Mouse (Mus musculus): ENCODE results near the gene Aloxe3. TPM values are rescaled to one million over a fixed set of nuclear protein-coding genes. Genes with fewer than 3 reads are reported as not detected.

Aloxe3 gene
- polyA plus RNA-seq (2014; fragmentation: Nextera tagmentation; extraction: Ambion mirVana), result 0.09 and 0.15 TPM in 2 replicates

- no peaks in the 10 kb centered on the region for H3K36me3 ChIP-seq (ENCODE audit: control insufficient read depth, insufficient read depth, low read length)
- 6% methylated on average over 3 of the region's 3 CpGs for WGBS
- no peak for ATAC-seq (ENCODE audit: insufficient number of reproducible peaks, insufficient read depth, low FRiP score, low read depth)
- peak within 1 kb of the TSS; percentile 63 to 70 for H3K27ac ChIP-seq (replicated peaks in 1 of 2; ENCODE audit: control insufficient read depth in 1 of 2, insufficient read depth in 1 of 2, low read depth in 2 of 2, low read length in 2 of 2)
- no peaks in the 10 kb centered on the region for H3K9me3 ChIP-seq (ENCODE audit: control insufficient read depth, low read length)
- H3K4me3 ChIP-seq (ENCODE audit: control insufficient read depth in 1 of 2, insufficient read depth in 1 of 2, low read depth in 1 of 2, low read length in 2 of 2), result peak within 1 kb of the TSS; percentile 60 to 65
- peak within 1 kb of the TSS; percentile 93 for H3K4me2 ChIP-seq (ENCODE audit: low read length)
- peak within 1 kb of the TSS; percentile 68 for H3K9ac ChIP-seq (ENCODE audit: low read length)
- H3K4me1 ChIP-seq (ENCODE audit: control insufficient read depth in 2 of 2, insufficient read depth in 2 of 2, low read length in 2 of 2), result peaks cover 7 to 17% of the 10 kb centered on the region in 2 experiments
- no peaks in the 10 kb centered on the region for H3K27me3 ChIP-seq (ENCODE audit: control insufficient read depth, insufficient read depth, low read length)
These were observed at the start of gene Aloxe3 for GRCm38 (mm10) chr11:69125852-69125918. Gene Aloxe3, plus strand, starts transcription at chr11:69125896.

- H3K9me3 ChIP-seq (ENCODE audit: control insufficient read depth, low read length), result no peaks in the 10 kb centered on the region
- H3K9ac ChIP-seq (ENCODE audit: low read length), result no peak overlapping the region
- H3K27ac ChIP-seq (replicated peaks in 1 of 2; ENCODE audit: control insufficient read depth in 1 of 2, insufficient read depth in 1 of 2, low read depth in 2 of 2, low read length in 2 of 2), result no peak overlapping the region
- no peak for ATAC-seq (ENCODE audit: insufficient number of reproducible peaks, insufficient read depth, low FRiP score, low read depth)
- no peaks in the 10 kb centered on the region for H3K36me3 ChIP-seq (ENCODE audit: control insufficient read depth, insufficient read depth, low read length)
- H3K4me3 ChIP-seq (ENCODE audit: control insufficient read depth in 1 of 2, insufficient read depth in 1 of 2, low read depth in 1 of 2, low read length in 2 of 2), result no peak overlapping the region
- H3K27me3 ChIP-seq (ENCODE audit: control insufficient read depth, insufficient read depth, low read length), result no peaks in the 10 kb centered on the region
- peaks cover 2 to 7% of the 10 kb centered on the region in 2 experiments; a peak in 3 of 4 replicates for H3K4me1 ChIP-seq (ENCODE audit: control insufficient read depth in 2 of 2, insufficient read depth in 2 of 2, low read length in 2 of 2)
- no peak overlapping the region for H3K4me2 ChIP-seq (ENCODE audit: low read length)
- 58% methylated on average over 5 of the region's 5 CpGs for WGBS
These were observed 49.1 kb upstream of the Aloxe3 start for GRCm38 (mm10) chr11:69076572-69076971.

GRCm38 (mm10) chr11:69077316-69077715 is 48.4 kb upstream of the Aloxe3 start:
- H3K27ac ChIP-seq (replicated peaks in 1 of 2; ENCODE audit: control insufficient read depth in 1 of 2, insufficient read depth in 1 of 2, low read depth in 2 of 2, low read length in 2 of 2), result no peak overlapping the region
- no peaks in the 10 kb centered on the region for H3K36me3 ChIP-seq (ENCODE audit: control insufficient read depth, insufficient read depth, low read length)
- H3K27me3 ChIP-seq (ENCODE audit: control insufficient read depth, insufficient read depth, low read length), result no peaks in the 10 kb centered on the region
- 76% methylated on average over 9 of the region's 9 CpGs for WGBS
- H3K4me1 ChIP-seq (ENCODE audit: control insufficient read depth in 2 of 2, insufficient read depth in 2 of 2, low read length in 2 of 2), result peaks cover 2 to 5% of the 10 kb centered on the region in 2 experiments; a peak in 3 of 4 replicates
- no peak overlapping the region for H3K4me3 ChIP-seq (ENCODE audit: control insufficient read depth in 1 of 2, insufficient read depth in 1 of 2, low read depth in 1 of 2, low read length in 2 of 2)
- no peaks in the 10 kb centered on the region for H3K9me3 ChIP-seq (ENCODE audit: control insufficient read depth, low read length)
- 0 out of 2 replicates have a peak overlapping the region, but pooled peaks have one; percentile 16 for H3K9ac ChIP-seq (ENCODE audit: low read length)
- no peak for ATAC-seq (ENCODE audit: insufficient number of reproducible peaks, insufficient read depth, low FRiP score, low read depth)
- no peak overlapping the region for H3K4me2 ChIP-seq (ENCODE audit: low read length)

GRCm38 (mm10) chr11:69078041-69078440 is 47.7 kb upstream of the Aloxe3 start:
- no peaks in the 10 kb centered on the region for H3K27me3 ChIP-seq (ENCODE audit: control insufficient read depth, insufficient read depth, low read length)
- H3K36me3 ChIP-seq (ENCODE audit: control insufficient read depth, insufficient read depth, low read length), result no peaks in the 10 kb centered on the region
- peaks cover 0 to 2% of the 10 kb centered on the region in 2 experiments; a peak in 1 of 4 replicates for H3K4me1 ChIP-seq (ENCODE audit: control insufficient read depth in 2 of 2, insufficient read depth in 2 of 2, low read length in 2 of 2)
- H3K4me3 ChIP-seq (ENCODE audit: control insufficient read depth in 1 of 2, insufficient read depth in 1 of 2, low read depth in 1 of 2, low read length in 2 of 2), result no peak overlapping the region
- no peak overlapping the region for H3K9ac ChIP-seq (ENCODE audit: low read length)
- H3K27ac ChIP-seq (replicated peaks in 1 of 2; ENCODE audit: control insufficient read depth in 1 of 2, insufficient read depth in 1 of 2, low read depth in 2 of 2, low read length in 2 of 2), result no peak overlapping the region
- no peaks in the 10 kb centered on the region for H3K9me3 ChIP-seq (ENCODE audit: control insufficient read depth, low read length)
- H3K4me2 ChIP-seq (ENCODE audit: low read length), result no peak overlapping the region
- 86% methylated on average over 6 of the region's 6 CpGs for WGBS
- no peak for ATAC-seq (ENCODE audit: insufficient number of reproducible peaks, insufficient read depth, low FRiP score, low read depth)

GRCm38 (mm10) chr11:69078805-69079438 is 46.8 kb upstream of the Aloxe3 start:
- Histone ChIP-seq H3K27ac (replicated peaks in 1 of 2; ENCODE audit: control insufficient read depth in 1 of 2, insufficient read depth in 1 of 2, low read depth in 2 of 2, low read length in 2 of 2) (no peak overlapping the region), H3K9ac (ENCODE audit: low read length) (no peak overlapping the region), H3K9me3 (ENCODE audit: control insufficient read depth, low read length) (no peaks in the 10 kb centered on the region), H3K4me2 (ENCODE audit: low read length) (no peak overlapping the region), H3K36me3 (ENCODE audit: control insufficient read depth, insufficient read depth, low read length) (no peaks in the 10 kb centered on the region), H3K27me3 (ENCODE audit: control insufficient read depth, insufficient read depth, low read length) (no peaks in the 10 kb centered on the region), H3K4me1 (ENCODE audit: control insufficient read depth in 2 of 2, insufficient read depth in 2 of 2, low read length in 2 of 2) (peaks cover 0 to 2% of the 10 kb centered on the region in 2 experiments; a peak in 1 of 4 replicates), H3K4me3 (ENCODE audit: control insufficient read depth in 1 of 2, insufficient read depth in 1 of 2, low read depth in 1 of 2, low read length in 2 of 2) (no peak overlapping the region)
- ATAC-seq (ENCODE audit: insufficient number of reproducible peaks, insufficient read depth, low FRiP score, low read depth), result no peak
- 65% methylated on average over 5 of the region's 5 CpGs for WGBS

- Histone ChIP-seq H3K9ac (ENCODE audit: low read length) (no peak overlapping the region), H3K4me3 (ENCODE audit: control insufficient read depth in 1 of 2, insufficient read depth in 1 of 2, low read depth in 1 of 2, low read length in 2 of 2) (no peak overlapping the region), H3K9me3 (ENCODE audit: control insufficient read depth, low read length) (no peaks in the 10 kb centered on the region), H3K36me3 (ENCODE audit: control insufficient read depth, insufficient read depth, low read length) (no peaks in the 10 kb centered on the region), H3K27me3 (ENCODE audit: control insufficient read depth, insufficient read depth, low read length) (no peaks in the 10 kb centered on the region), H3K4me1 (ENCODE audit: control insufficient read depth in 2 of 2, insufficient read depth in 2 of 2, low read length in 2 of 2) (no peaks in the 10 kb centered on the region; a peak in 1 of 4 replicates), H3K27ac (replicated peaks in 1 of 2; ENCODE audit: control insufficient read depth in 1 of 2, insufficient read depth in 1 of 2, low read depth in 2 of 2, low read length in 2 of 2) (no peak overlapping the region), H3K4me2 (ENCODE audit: low read length) (no peak overlapping the region)
- WGBS, result 73% methylated on average over 15 of the region's 15 CpGs
- ATAC-seq (ENCODE audit: insufficient number of reproducible peaks, insufficient read depth, low FRiP score, low read depth), result 0 out of 2 replicates have a peak, but pooled peaks have one; percentile 17
These were observed 45.4 kb upstream of the Aloxe3 start for GRCm38 (mm10) chr11:69080102-69080854.

- no peak overlapping the region for H3K4me3 ChIP-seq (ENCODE audit: control insufficient read depth in 1 of 2, insufficient read depth in 1 of 2, low read depth in 1 of 2, low read length in 2 of 2)
- H3K9me3 ChIP-seq (ENCODE audit: control insufficient read depth, low read length), result no peaks in the 10 kb centered on the region
- WGBS, result 87% methylated on average over 8 of the region's 8 CpGs
- ATAC-seq (ENCODE audit: insufficient number of reproducible peaks, insufficient read depth, low FRiP score, low read depth), result no peak
- no peaks in the 10 kb centered on the region for H3K36me3 ChIP-seq (ENCODE audit: control insufficient read depth, insufficient read depth, low read length)
- H3K4me2 ChIP-seq (ENCODE audit: low read length), result no peak overlapping the region
- H3K27ac ChIP-seq (replicated peaks in 1 of 2; ENCODE audit: control insufficient read depth in 1 of 2, insufficient read depth in 1 of 2, low read depth in 2 of 2, low read length in 2 of 2), result no peak overlapping the region
- H3K4me1 ChIP-seq (ENCODE audit: control insufficient read depth in 2 of 2, insufficient read depth in 2 of 2, low read length in 2 of 2), result no peaks in the 10 kb centered on the region; a peak in 1 of 4 replicates
- no peaks in the 10 kb centered on the region for H3K27me3 ChIP-seq (ENCODE audit: control insufficient read depth, insufficient read depth, low read length)
- no peak overlapping the region for H3K9ac ChIP-seq (ENCODE audit: low read length)
These were observed 44.9 kb upstream of the Aloxe3 start for GRCm38 (mm10) chr11:69080855-69081222.
